Mouse (Mus musculus) kidney, adult 11 months (tissue): ENCODE results near the gene Zfp131.
"Not testable (repeated sequence)": the region's sequence is repeated elsewhere in the genome, so short reads cannot be mapped to it uniquely, and the experiment has no call there.

Experiments
- DNase-seq: peaks from one replicate; pipeline ENCODE4 v3.0.0; 2022

Gene Zfp131

DNA sequence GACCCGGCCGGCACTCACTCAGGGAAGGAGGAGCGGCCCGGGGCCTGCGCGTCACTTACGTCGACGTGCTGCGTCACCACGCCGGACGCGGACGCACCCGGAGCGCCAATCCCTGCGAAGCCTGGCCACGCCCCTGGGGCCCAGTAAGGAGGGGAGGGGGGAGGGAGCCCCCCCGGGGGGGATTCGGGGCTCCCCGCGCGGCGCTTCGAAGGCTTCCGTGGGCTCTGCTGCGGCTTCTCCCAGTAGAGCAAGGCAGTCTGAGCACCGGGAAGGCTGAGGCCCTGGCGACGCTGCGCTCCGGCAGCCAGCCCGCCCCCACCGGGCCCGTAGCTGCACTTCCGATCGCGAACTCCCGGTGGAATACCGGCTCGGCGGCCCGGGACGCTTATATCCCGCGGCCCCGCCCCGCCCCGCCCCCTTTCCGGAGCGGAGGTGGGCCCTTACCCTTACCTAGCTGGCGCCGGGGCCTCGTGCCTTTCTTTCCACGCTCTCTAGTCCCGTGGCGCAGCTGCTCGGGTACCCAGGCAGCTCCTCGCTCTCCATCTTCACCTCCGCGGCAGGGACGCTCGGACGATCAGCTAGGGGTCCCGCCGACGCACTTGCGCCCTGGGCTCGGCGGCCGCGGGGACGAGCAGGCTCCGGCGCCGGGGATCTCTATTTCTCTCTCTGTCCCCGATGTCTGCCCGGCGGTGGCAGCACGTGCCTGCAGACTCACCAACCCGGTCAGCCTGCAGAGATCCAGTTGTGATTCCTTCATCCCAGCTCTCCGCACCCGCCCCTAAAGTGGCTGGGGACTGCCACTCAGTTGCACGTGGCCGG is at the start of gene Zfp131:
Zfp131 (minus strand) TSS at position 129 of the 819 bp plus-strand sequence.
- peak; percentile 93 for DNase-seq

DNA sequence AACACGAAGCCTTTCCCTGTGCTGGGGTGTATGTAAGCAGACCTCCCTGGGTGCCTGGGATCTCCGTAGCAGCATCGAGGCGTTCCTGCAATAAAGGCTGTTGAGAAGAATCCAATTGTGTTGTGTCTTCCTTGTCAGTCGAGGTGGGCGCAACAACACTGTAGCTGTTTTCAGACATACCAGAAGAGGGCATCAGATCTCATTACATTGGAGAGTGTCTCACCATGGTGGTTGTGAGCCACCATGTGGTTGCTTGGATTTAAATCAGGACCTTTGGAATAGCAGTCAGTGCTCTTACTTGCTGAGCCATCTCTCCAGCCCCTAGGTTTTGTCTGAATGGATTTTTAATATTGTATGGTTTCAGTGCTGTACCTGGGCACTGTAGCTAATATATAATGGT is 49.3 kb upstream of the Zfp131 start:
- not testable (repeated sequence) for DNase-seq

DNA sequence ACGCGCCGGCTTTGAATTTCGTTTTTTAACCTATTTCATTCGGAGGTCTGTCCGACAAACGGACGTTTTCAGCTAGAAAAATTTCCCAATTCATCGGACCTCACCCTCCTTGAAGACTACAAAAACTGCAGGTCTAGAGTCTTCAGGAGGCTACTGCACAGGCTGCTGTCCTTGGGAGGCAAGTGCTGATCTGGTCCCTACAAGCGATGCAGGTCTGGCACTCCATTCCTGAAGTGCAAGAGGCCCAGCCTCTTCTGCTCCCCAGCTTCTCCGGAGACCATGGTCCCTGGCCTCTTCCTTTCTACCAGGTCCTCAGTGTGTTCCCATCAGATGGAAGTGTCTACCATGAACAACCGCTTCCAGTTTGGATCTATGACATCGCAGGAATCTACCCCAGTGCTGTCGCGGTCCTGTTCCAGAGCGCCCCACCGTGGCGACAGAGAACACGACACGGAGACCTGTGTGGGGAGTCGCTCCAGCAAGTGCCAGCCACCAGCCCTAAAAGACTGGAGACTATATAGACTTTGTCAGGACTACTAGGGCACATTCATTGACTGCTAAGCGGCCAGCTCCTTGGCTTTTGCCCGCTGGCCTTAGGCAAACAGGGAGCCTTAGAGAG is 47.1 kb upstream of the Zfp131 start:
- peak; percentile 6 for DNase-seq

DNA sequence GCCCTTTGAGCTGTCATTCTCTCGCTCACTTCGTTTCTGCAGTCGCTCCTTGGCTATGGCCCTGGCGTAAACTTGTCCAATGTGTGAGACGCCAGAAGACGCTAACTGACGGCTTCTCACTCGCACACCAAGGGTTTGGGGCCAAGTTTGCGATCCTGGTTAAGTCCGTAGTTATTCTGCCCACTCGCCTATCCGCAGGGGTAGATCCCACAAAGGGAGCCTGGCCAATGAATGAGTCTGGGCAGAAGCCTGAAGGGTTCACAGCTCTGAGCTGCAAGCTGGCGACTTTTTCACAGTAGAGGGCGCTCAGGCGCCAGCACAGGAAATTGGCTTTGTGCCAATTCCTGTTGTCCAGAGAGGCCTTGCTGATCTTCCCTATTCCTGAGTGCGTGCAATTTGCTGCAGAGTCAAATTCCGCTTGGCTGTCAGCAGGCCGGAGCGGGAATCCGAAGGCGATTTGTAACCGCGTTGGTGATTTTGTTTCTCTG is 45.7 kb upstream of the Zfp131 start:
- DNase-seq: peak; percentile 28

DNA sequence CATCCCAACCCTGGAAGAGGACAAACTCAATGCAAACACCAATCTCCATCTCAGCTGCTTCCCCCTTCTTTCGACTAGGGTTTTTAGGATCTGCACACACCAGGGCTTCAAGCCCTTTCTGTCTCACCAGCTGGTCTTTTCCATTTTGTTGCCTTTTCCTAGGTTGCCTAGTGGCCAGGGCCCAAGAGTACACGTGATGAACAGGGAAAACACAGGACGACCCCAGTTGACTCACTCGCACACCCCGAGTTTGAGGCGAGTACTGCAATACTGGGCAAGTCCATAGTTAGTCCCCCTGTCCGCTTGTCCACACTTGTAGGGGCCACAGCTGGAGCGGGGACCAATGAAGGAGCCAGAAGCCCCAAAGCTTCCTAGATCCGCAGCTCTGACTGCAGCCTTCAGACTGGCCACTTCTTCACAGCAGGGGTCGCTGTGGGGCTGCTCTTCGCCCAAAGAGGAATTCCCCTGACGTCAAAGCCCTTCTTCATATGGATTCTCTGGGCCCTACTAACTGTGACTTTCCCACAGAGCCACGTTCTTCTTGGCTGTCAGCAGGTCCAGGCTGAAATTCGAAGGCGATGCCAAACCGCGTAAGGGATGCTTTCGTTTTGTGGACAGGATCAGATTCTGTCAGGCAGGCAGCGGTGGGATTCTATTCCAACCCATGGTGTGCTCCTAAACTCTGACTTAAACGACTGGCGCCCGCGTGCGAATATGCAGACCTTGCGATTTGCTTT is 44.8 kb upstream of the Zfp131 start, which contains the start of gene D13Ertd608e:
D13Ertd608e (plus strand) TSS at position 687 of the 737 bp plus-strand sequence.
- DNase-seq: peak; percentile 12

DNA sequence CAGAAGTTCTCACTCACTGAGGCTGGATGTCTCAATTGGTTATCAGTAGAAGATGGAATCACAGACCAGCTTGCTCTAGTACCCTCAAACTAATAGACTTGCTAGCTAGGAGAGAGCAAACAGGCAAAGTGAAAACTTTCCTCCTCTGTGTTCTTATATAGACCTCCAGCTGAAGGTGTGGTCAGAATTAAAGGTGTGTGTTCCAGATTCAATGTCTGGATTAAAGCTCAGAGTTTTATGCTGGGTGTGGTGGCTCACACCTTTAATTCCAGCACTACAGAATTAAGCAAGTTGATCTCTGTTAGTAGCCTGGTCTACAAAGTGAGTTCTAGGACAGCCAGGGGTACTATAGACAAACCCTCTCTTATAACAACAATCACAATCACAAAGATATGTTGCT is 39.4 kb upstream of the Zfp131 start, which contains the start of gene AF067063:
AF067063 (minus strand) TSS at position 101 of the 400 bp plus-strand sequence.
- DNase-seq: not testable (repeated sequence)

DNA sequence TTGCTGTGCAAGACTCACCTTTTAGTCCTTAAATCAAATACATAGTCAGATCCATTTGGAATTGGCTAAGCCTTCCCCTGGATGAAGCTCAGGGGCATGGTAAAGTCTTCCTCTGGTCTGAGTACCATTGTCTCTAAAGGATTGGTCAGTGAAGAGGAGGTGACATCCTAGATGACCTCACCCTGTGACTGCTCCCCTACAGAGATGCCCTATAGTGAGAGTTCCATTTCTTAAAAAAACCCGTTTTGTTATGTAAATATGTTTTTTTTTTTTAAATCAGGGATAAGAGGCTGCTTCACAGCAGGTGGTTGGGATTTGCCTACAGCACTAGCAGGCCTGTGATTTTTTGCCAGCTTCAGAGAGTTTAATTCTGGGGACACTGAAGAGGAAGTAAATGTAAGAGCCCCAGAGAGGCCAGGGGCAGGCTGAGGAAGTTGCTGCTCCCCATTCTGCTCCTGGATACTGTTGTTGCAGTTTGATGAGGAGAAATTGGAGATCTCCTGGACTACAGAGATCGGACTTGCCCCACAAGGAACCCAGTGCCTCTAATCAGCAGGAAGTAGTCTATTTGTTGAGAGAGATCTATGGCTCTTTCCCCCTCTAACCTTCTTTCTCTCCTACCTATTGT is 27.0 kb upstream of the Zfp131 start:
- DNase-seq: no peak

DNA sequence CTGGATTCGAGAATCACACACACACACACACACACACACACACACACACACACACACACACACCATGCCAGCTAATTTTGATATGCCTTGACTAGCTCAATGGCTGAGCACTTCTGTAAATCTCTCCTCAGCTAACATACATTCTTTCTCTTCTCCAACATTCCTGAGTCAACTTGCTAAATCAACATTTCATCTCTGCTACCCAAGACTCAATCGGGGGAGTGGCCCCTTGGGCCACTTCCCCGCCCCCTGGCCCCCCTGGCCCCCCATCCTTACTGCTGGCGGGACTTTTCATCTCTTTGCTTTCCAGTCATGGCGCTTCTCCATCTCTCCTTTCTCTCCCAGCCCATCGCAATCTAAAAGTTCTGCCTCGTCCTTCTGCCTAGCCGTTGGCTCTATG is 26.1 kb upstream of the Zfp131 start:
- no peak for DNase-seq

DNA sequence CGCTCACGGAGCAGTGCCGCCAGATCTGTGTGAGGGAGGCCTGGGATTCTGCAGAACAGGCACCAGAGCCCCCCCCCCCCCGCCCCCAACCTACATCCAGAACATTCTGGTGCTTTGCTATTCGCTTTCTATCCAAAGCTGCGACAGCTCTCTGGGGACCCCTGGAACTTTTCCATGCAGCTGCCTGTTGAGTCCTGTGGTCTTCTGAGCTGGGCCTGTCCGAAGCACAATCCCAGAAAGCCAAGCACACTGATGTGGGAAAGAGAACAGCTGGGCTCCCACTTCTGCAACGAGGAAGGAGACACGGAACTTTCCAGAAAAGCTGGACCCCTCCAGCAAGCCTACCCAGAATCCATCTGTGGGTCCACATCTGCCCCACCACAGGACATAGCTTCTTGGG is 19.3 kb upstream of the Zfp131 start:
- no peak for DNase-seq

DNA sequence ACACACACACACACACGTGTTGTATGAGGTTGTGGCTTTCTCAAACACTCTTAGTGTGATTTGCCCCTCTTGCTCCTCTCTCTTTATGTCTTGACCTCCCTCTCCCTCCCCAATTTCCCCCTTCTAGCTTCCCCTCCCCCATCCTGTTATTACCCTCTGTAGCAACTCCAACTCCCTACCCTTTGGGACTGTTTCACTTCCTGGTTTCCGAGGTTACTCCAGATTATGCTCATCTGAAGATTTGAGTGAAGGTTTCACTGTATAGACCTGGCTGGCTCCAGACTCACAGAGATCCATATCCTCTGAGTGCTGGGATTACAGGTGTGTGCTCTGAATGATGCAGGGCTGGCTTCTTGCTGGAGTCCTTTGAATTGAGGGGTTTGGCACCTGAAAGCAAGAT is 18.2 kb upstream of the Zfp131 start:
- DNase-seq: no peak

DNA sequence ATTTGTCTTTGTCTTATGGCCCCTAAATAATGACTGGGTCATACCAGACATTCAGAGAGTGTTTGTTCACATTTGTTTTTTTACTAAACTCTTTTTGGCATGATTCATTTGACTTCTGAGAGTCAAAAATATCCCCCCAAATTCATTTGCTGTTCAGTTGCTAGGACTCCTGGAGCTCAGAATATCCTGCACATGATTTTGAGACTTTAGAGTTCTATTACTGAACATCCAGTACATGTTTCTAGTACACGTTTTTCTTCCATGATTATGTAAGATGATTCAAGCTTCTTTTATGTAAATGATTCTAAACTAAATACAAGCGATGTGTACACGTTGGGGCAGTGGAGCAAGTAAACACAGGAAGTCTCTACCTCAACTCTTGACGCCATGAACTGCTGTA is 7.0 kb upstream of the Zfp131 start:
- DNase-seq: no peak

DNA sequence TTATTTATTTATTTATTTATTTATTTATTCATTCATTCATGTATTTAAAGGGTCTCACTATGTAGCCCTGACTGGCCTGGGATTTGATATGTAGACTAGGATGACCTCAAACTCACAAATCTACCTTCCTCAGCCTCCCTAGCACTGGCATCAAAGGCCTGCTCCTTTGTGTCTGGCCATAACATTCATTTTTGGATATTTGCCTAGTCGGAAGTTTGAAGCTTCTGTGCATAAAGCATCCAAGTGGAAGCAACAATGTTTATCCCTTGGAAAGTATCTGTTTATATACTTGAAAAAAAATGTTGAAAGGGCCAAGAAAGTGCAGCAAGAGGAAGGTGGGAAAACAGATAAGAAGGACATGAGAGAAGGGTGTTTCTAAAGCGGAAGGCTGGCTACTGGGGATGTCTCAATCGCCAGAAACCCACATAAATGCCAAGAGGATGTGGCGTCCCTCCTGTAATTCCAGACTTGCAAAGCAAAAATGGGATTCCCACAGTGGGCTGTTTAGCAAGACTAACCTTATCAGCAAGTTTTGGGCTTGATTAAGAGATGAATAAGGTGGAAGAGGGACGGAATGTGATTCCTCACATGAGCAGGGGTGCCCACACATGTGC is 2.2 kb upstream of the Zfp131 start:
- no peak for DNase-seq

DNA sequence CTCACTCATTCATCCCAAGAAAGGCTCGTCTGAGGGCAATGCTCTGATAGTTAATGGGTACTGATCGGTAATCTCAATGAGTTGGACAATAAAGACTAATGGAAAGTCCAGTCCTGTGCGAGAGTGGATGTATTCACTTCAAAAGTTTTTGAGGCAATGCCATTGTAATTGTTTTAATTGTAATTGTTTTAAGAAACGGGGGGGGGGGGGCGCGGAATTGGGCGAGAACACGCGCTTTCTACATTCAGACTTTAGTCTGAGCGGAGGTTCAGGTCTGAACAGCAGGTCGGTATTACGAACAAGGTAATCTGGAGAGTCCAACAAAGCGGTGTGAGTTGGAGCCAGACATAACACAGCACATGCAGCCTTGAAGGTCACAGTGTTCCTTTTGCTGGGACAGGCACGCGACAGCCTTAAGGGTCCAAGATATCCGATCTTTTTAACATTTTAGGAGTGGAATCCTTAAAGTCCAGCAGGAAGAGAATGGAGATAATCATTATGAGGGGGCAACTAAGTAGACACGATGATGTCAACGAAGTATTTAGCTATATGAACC is 969 bp upstream of the Zfp131 start:
- peak; percentile 30 for DNase-seq

DNA sequence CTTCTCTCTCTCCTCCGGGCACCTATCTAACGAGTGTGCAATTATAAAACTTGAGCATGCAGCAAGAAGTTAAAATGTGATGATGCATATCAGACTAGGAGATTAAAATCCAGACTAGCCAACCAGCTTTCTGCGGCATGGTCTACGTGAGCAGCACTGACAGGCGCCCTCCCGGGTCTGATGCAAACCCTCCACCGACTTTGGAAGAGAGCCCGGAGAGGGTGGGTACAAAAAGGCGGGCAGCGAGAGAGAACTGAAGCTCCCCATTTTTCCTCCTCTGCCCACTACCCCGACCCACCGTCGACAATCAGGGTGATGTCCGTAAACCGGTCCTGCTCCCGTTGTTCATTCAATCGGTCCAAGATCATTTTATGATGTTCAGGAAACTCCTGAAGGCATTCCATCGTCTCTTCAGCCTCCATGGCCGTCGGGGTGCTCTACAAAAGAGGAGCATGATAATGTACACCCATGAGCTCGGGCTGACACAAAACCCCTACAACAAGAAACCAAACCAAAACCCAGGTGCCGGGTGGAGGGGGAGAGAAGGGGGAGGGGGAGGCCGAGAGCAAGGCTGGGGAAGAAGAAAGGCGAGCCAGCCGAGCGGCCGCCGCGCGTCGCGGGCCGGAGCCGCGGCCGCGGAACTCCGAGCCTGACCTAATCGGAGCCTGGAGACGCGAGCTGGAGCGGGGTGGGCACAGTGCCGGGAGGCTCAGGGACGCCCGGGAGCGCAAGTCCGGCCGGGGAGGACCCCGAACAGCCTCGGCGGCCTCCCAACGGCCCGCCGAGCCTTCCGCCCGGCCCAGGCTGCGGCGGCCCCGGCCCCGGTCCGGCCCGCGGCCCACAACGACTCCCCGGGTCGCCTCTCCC is 605 bp downstream of the Zfp131 start:
- peak; percentile 28 for DNase-seq

DNA sequence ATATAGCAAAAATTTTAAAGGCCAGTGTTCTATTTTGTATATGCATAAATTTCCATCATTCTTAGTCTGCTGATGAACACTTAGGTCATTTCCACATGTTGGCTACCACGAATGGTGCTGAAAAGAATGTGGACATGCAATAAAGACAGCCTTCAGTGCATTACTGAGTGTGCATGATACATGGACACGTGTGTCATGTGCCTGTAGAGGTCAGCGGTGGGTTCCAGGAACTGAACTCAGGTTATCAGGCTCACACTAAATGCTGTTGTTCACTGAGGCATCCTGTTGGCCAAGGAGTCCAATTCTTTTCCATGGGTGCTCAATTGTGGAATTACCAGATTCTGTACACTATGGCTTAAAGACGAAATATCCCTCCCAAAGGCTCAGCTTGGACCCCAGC is 7.1 kb downstream of the Zfp131 start:
- no peak for DNase-seq

DNA sequence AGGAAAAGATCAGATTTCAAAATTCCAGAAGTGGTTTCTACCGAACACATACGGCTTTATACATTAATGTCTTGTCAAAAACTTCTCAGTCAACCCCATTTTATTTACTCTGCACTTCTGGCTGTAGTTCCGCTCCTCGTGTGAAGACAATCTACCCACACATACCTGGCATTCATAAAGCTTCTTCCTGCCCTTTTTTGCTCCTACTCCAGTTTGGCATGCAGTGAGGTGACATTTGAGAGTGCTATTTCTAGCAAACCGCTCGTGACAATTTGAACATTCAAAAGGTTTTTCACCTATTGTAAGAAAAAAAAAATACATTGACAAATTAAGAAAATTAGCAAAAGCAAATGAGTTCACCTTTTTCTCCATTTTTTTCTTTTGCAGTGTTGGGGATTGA is 22.1 kb downstream of the Zfp131 start:
- no peak for DNase-seq

DNA sequence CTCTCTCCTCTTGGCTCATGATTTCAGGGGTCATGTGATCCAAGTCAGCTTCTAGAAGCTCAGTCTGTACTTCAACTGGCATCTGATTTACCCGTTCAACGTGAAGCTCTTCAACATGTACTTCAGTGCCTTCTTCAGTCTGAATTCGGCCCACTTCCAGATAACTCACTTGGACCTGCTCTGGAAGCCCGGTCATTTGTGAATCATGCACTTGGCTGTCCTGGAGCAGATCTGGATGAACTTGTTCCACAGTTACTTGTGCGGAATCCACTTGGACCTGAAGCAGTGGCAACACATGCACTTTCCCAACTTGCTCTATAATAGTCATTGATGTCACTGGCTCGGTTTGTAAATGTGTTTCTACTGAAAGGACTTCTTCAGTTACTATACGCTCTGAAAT is 24.2 kb downstream of the Zfp131 start:
- no peak for DNase-seq

DNA sequence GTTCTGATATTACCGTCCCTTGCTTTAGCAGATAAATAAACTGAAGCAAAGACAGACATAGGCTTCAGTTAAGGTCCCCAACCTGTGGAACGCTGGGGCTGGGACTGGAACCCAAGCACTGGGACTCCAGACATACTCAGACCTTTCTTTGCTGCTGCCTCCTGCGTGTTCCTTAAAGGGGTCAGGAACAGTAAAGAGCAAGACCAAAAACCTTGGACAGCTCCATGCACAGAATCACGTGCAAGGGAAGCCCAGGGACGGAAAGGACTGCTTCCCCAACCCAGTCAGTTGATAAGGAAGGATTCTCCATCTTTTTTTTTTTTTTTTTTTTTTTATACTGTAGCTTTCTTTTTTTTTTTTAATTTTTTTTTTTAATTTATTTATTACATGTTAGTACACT is 33.9 kb downstream of the Zfp131 start:
- no peak for DNase-seq

DNA sequence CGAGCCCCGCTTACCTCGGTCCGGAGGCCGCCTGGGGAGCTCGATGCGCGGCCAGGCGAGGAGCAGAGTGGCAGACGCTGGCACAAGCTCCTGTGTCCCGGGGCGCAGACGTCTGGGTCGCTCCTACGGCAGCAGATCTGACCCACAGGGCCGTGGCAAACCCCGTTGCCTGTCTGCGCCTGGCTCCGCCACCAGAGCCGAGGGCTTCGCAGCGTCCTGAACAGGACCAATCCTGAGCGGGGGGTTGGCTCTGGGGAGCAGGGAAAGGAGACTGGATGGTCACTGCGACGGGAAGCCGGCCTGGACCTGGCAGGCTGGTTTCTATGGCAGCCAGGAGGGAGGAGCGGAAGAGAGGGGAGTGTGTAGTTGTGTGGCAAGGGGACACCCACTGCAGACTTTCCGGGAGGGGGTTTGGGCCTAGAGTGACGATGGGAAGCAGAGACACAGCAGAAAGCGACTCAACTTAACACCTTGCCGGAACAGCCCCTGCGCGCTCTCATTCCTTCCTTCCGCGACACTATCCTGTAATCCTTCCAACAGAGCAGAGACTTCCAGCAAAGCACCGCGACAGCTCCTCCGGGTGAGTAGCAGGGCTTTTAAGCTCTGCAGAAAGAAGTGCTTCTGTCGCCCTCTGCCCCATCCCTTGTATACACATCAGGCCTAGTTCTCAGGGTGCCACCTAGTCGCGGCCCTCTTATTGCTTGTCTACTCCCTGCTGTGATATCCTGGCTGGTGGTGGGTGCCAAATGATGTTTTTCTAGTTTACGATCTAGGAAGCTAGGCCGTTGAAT is 34.8 kb downstream of the Zfp131 start, which contains the start of gene Nim1k:
Nim1k (minus strand) TSS at position 202 of the 791 bp plus-strand sequence.
- DNase-seq: peak; percentile 87

DNA sequence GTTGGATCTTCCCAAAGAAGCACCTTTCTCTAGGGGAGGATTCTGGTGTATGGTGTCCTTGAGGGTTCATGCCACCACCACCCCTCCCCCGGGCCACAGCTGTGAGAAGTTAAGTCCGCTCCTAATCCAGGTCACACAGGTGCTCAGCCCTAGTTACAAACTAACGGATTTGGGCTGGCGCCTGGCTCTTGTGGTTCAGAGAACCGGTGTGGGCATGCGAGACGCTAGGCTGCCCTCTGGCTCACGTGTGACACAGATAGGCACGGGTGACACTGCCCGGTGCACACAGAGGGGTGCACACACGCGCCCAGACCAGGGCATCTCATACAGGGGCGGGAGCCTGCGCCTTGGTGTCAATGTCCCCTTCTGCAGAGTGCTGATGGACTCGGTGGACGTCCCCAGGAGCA is 35.5 kb downstream of the Zfp131 start:
- peak; percentile 63 for DNase-seq
